Mouse (Mus musculus) C2C12 (cell line): ENCODE measurements at regions not wholly inside any gene's neighbourhood (a gene's known extent, or its start where the extent isn't known, plus 50 kb on each side); places are given as distances from the start of the nearest gene placed in this dataset.
"Not testable (repeated sequence)": the region's sequence is repeated elsewhere in the genome, so short reads cannot be mapped to it uniquely, and the experiment has no call there.

Experiments used
- H3K27me3 ChIP-seq: one replicate; pipeline ENCODE4 v1.6.1; 2011; ENCODE audit not compliant: control insufficient read depth, insufficient read depth, insufficient read length
- H3K36me3 ChIP-seq: one replicate; pipeline ENCODE4 v1.6.1; 2011; ENCODE audit not compliant: control insufficient read depth, insufficient read depth
- H3K4me3 ChIP-seq: one replicate; pipeline ENCODE4 v1.5.1; 2011; ENCODE audit warnings: mild to moderate bottlenecking, control low read depth; ENCODE audit not compliant: poor library complexity, insufficient read depth, severe bottlenecking
- H3K79me2 ChIP-seq: one replicate; pipeline ENCODE4 v1.6.1; 2011; ENCODE audit not compliant: control insufficient read depth, insufficient read depth
- H3K79me3 ChIP-seq: one replicate; pipeline ENCODE4 v1.6.1; 2011; ENCODE audit warnings: low read depth, control low read depth
- H3ac ChIP-seq: one replicate; pipeline ENCODE3; 2011; ENCODE audit warnings: low read depth; ENCODE audit not compliant: control insufficient read depth, insufficient read length
- CEBPB ChIP-seq: IDR thresholded peaks from one replicate; pipeline ENCODE4 v1.6.1; 2011; ENCODE audit warnings: low read depth, mild to moderate bottlenecking, control low read depth, moderate library complexity
- CTCF ChIP-seq: IDR thresholded peaks from one replicate; pipeline ENCODE4 v1.5.1; 2011; ENCODE audit not compliant: control insufficient read depth, insufficient read depth, insufficient read length
- FOSL1 ChIP-seq: IDR thresholded peaks from one replicate; pipeline ENCODE4 v1.8.0; 2011; ENCODE audit warnings: mild to moderate bottlenecking, low read length; ENCODE audit not compliant: poor library complexity, insufficient read depth, severe bottlenecking
- MAX ChIP-seq: IDR thresholded peaks from one replicate; pipeline ENCODE4 v1.6.1; 2011; ENCODE audit warnings: mild to moderate bottlenecking, control low read depth
- MYOD1 ChIP-seq: IDR thresholded peaks from one replicate; pipeline ENCODE4 v1.6.1; 2011; ENCODE audit warnings: low read depth; ENCODE audit not compliant: control insufficient read depth, insufficient read length
- MYOG ChIP-seq: IDR thresholded peaks from one replicate; pipeline ENCODE4 v1.6.1; 2011; ENCODE audit not compliant: control insufficient read depth, insufficient read length; ENCODE audit errors: extremely low read depth
- USF1 ChIP-seq: IDR thresholded peaks from one replicate; pipeline ENCODE4 v1.6.1; 2011; ENCODE audit warnings: low read depth, mild to moderate bottlenecking, control low read depth, moderate library complexity

DNA sequence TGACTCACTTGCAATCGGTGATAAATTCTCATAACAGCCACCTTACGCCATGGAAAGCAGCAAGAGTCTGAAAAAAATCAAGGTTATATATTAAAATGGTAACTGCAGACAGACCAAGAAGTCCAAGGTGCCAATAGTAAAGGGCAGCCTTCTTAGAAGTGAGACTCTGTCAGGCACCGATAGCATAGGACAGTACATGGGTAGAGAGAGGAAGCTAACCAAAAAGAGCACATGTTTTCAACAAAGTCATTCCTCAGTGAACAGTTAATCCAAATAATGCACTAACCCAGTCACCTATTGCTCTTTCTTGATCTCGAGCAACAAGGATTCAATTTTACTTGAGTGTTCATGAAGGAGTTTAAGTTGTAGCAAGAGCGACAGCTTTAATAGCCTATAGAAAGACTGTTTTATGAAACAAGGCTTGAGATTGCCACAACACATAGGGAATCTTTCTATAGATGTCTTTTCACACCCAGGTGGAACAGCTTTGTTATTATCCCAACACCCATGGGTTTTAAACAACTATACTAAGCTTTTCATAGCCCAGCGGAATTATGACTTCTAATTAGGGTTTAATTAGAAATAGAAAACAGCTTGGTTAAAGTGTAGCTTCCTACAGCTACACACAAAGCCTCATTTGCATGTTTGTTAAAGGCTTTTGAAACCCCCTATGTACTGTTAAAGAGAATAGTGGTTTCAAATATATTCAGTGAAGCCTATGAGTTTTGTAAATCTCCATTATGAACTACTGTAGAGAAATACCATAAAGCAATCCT lies 269.9 kb downstream of the Htr7 start:
- Histone ChIP-seq H3K79me2 (no peaks in the 10 kb centered on the region), H3K27me3 (no peaks in the 10 kb centered on the region), H3ac (no peak overlapping the region), H3K36me3 (no peaks in the 10 kb centered on the region), H3K4me3 (no peak overlapping the region), H3K79me3 (no peaks in the 10 kb centered on the region)
- TF ChIP-seq FOSL1: no peak
- TF ChIP-seq CEBPB: no peak
- no peak for TF ChIP-seq MYOG
- TF ChIP-seq CTCF: no peak
- TF ChIP-seq USF1: no peak
- no peak for TF ChIP-seq MAX
- no peak for TF ChIP-seq MYOD1

- not testable (repeated sequence) for H3K4me3 ChIP-seq, H3K36me3 ChIP-seq, H3K79me3 ChIP-seq, H3ac ChIP-seq, H3K27me3 ChIP-seq, H3K79me2 ChIP-seq
- peak; percentile 43 for TF ChIP-seq CEBPB
Observed at GRCm38 (mm10) chr19:35761750-35762149, 295.6 kb downstream of the Htr7 start.

DNA sequence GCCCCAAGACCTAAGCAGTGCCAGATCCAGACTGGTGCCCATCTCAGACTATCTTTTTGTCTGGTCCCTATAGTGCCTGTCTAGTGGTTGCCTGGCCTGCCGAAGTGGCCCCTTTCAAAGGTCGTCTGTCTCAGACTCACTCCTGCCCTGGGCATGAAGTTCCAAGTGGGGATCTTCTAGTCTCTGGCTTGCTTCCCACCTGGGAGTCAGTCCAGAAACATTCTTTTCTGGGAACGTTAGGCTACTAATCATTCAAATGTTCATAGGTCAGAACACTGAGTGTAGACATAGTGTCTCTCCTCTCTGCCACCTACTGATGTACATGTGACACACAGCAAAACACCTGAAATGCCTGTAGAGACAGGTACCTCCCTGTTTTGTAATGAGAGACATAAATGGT lies 297.6 kb downstream of the Htr7 start:
- Histone ChIP-seq H3K27me3 (no peaks in the 10 kb centered on the region), H3K79me3 (no peaks in the 10 kb centered on the region), H3K79me2 (no peaks in the 10 kb centered on the region), H3ac (no peak overlapping the region), H3K36me3 (no peaks in the 10 kb centered on the region), H3K4me3 (no peak overlapping the region)
- no peak for TF ChIP-seq CEBPB
- TF ChIP-seq MYOG: no peak
- TF ChIP-seq MAX: no peak
- no peak for TF ChIP-seq FOSL1
- no peak for TF ChIP-seq MYOD1

DNA sequence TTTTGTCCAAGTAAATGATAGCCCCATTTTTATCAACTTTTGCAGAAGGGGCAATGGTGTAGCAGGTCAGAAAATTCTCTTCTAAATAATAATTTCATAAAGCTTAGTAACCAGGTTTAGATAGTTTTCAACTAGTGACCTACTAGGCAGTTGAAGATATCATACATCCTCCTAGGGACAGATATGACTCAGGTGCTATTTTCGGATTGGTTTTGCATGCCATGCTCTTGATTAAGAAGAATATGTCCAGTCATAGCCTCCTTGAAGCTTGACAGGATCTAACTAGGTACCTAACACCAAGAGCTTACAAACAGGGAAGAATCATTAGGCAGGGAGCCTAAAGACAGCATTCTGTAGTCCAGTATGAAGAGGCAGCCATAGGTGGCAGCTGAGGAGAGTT lies 301.8 kb downstream of the Htr7 start:
- Histone ChIP-seq H3K79me2 (no peaks in the 10 kb centered on the region), H3K36me3 (no peaks in the 10 kb centered on the region), H3K27me3 (no peaks in the 10 kb centered on the region), H3K4me3 (no peak overlapping the region), H3K79me3 (no peaks in the 10 kb centered on the region), H3ac (no peak overlapping the region)
- no peak for TF ChIP-seq MYOD1
- no peak for TF ChIP-seq USF1
- TF ChIP-seq CEBPB: no peak
- TF ChIP-seq MYOG: no peak
- TF ChIP-seq CTCF: no peak
- TF ChIP-seq FOSL1: no peak
- TF ChIP-seq MAX: no peak

GRCm38 (mm10) chr19:35735754-35736153 lies 321.6 kb downstream of the Htr7 start:
- Histone ChIP-seq H3K27me3 (no peaks in the 10 kb centered on the region), H3K4me3 (no peak overlapping the region), H3K36me3 (no peaks in the 10 kb centered on the region), H3ac (no peak overlapping the region), H3K79me3 (no peaks in the 10 kb centered on the region), H3K79me2 (no peaks in the 10 kb centered on the region)
- TF ChIP-seq MYOD1 (no peak), CEBPB (no peak), MAX (no peak), USF1 (no peak), MYOG (no peak), FOSL1 (no peak), CTCF (no peak)

DNA sequence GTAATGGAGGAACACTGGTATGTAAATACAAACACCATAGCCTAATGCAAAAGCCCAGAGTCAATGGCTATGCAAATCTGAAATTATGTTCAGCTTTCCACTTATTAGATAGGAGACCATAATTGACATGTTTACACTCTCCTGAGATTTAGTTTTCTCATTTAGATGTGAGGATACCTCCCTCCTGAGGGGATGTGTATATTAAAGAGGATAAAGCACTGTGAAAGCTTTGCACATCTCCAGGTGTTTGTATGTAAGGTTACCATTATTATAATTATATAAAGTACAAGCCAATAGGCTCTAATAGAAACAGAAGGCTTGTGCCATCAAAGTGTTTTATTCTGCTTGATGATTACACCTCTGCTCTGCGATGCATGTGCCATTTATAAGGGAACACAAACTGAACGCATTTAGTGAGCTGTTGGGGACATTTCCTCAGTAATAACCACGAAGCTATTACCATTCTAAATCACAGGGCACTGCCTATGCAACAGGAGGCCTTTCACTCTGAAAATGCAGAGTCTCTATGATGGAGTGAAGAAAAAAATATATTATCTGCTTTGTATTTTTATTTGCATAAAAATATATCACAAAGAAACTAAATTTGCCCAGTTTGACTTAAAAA lies 328.8 kb downstream of the Htr7 start:
- no peak for TF ChIP-seq FOSL1
- no peak for TF ChIP-seq USF1
- TF ChIP-seq MYOD1: no peak
- TF ChIP-seq MYOG: no peak
- TF ChIP-seq CTCF: no peak
- TF ChIP-seq CEBPB: no peak
- no peak for TF ChIP-seq MAX
- Histone ChIP-seq H3ac (no peak overlapping the region), H3K36me3 (no peaks in the 10 kb centered on the region), H3K79me3 (no peaks in the 10 kb centered on the region), H3K79me2 (no peaks in the 10 kb centered on the region), H3K4me3 (no peak overlapping the region), H3K27me3 (no peaks in the 10 kb centered on the region)
